Mouse (Mus musculus) intestine, postnatal 0 days (tissue): ENCODE results near the gene Gsto2. TPM values are rescaled to one million over a fixed set of nuclear protein-coding genes. Genes with fewer than 3 reads are reported as not detected.
"Not testable (repeated sequence)": the region's sequence is repeated elsewhere in the genome, so short reads cannot be mapped to it uniquely, and the experiment has no call there.

Source experiments
- ATAC-seq: fragments of 200-750 bp; cut with Nextera tagmentation; 2 replicates; pipeline ENCODE4 v1.8.0; 2017; ENCODE audit warnings: mild to moderate bottlenecking, moderate TSS enrichment, moderate library complexity
- H3K27ac ChIP-seq: fragments of 300-500 bp; sonication (generic); 2 replicates; pipeline ENCODE4 v1.5.1; 2014; ENCODE audit warnings: mild to moderate bottlenecking, low read depth, low read length, moderate library complexity
- H3K27me3 ChIP-seq: fragments of 300-500 bp; sonication (generic); replicated peaks from 2 replicates; pipeline ENCODE4 v1.6.1; 2014; ENCODE audit warnings: low read length, mixed read lengths; ENCODE audit not compliant: control insufficient read depth, insufficient read depth
- H3K36me3 ChIP-seq: fragments of 300-500 bp; sonication (generic); 2 replicates; pipeline ENCODE4 v1.6.1; 2014; ENCODE audit warnings: mild to moderate bottlenecking, moderate library complexity; ENCODE audit not compliant: control insufficient read depth, insufficient read depth
- H3K4me1 ChIP-seq: fragments of 300-500 bp; sonication (generic); replicated peaks from 2 replicates; pipeline ENCODE4 v1.6.1; 2014; ENCODE audit warnings: antibody characterized with exemption, low read length, mixed read lengths; ENCODE audit not compliant: control insufficient read depth, insufficient read depth
- H3K4me2 ChIP-seq: fragments of 300-500 bp; sonication (generic); replicated peaks from 2 replicates; pipeline ENCODE4 v1.6.1; 2014; ENCODE audit warnings: low read depth, mild to moderate bottlenecking, moderate library complexity
- H3K4me3 ChIP-seq: fragments of 300-500 bp; sonication (generic); 2 replicates; pipeline ENCODE4 v1.5.1; 2014; ENCODE audit warnings: low read depth, low read length
- H3K9ac ChIP-seq: fragments of 300-500 bp; sonication (generic); 2 replicates; pipeline ENCODE4 v1.6.1; 2014; ENCODE audit warnings: mild to moderate bottlenecking, low read depth, low read length
- H3K9me3 ChIP-seq: fragments of 300-500 bp; sonication (generic); 2 replicates; pipeline ENCODE4 v1.6.1; 2016; ENCODE audit warnings: mixed run types; ENCODE audit not compliant: control insufficient read depth
- CTCF ChIP-seq: sonication (generic); IDR thresholded peaks from 2 replicates; pipeline ENCODE4 v1.5.1; 2016; ENCODE audit warnings: low read depth, mild to moderate bottlenecking, control low read depth, antibody characterized with exemption, moderate library complexity
- whole genome bisulfite sequencing: fragments of 180-500 bp; shearing (Covaris S2); extraction: QIAGEN DNeasy Blood & Tissue Kit; methylation state at CpG from one replicate; pipeline ENCODE4 v1.1.7; 2014; 5-methylcytosine and 5-hydroxymethylcytosine counted together
- polyA plus RNA-seq: library from polyadenylated mRNA; unstranded; fragments of >200 nt; fragmentation: Nextera tagmentation; extraction: Ambion mirVana; gene quantifications from 2 replicates; pipeline ENCODE4 v1.2.1, GENCODE M21; 2015

The Gsto2 gene
- polyA plus RNA-seq, 1 experiment from 2014 or later: 0.95 TPM

DNA sequence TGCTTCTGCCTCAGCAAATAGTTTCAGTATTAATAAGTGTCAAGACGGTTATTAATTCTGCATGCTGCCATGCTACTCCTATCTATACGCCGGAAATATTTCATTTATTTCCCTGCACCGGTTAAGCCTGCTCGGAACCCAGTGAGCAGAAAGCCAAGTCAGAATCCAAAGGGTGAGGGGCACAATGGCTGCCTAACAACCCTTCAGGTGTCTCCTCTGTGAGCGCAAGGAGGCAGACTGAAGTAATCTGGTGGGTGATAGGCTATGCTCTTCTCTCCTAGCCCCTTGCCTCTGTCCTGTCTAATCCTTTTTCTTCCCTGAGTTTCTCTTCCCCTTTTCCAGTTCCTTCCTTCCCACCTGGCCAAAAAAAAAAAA, 27.8 kb upstream of the Gsto2 start:
- Histone ChIP-seq H3K4me1 (no peaks in the 10 kb centered on the region), H3K9ac (no peak overlapping the region), H3K36me3 (no peaks in the 10 kb centered on the region), H3K9me3 (no peaks in the 10 kb centered on the region), H3K27me3 (0 out of 2 replicates have a peak, but pooled peaks cover 12% of the 10 kb centered on the region), H3K4me2 (peak overlapping the region; percentile 82), H3K4me3 (peak overlapping the region; percentile 42), H3K27ac (no peak overlapping the region)
- no peak for TF ChIP-seq CTCF
- WGBS: 2% methylated on average over 6 of the region's 6 CpGs
- ATAC-seq: no peak

DNA sequence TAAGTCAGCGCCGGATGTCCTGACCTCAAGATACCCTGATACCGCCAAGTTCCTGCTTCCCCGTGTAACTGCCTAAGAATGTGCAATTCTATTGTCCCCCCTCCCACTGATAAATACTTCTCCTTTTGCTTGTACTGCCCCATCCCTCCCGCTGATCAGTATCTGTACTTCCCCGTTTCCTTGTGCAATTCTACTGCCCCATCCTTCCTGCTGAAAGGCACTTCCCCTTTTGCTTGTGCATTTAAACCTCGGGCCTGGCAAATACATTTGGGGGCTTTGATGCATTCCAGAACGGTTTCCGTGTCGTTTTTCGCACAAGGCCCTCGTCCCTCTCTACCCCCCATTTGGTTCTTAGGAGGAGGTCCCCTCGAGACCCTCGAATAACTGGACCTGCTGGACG, 24.1 kb upstream of the Gsto2 start:
- H3K36me3 ChIP-seq, H3K4me2 ChIP-seq, H3K27ac ChIP-seq, H3K9me3 ChIP-seq, H3K4me1 ChIP-seq, ATAC-seq, H3K9ac ChIP-seq, H3K4me3 ChIP-seq: not testable (repeated sequence)
- 0 out of 2 replicates have a peak, but pooled peaks cover 12% of the 10 kb centered on the region for H3K27me3 ChIP-seq
- 81% methylated on average over 13 of the region's 15 CpGs for WGBS

DNA sequence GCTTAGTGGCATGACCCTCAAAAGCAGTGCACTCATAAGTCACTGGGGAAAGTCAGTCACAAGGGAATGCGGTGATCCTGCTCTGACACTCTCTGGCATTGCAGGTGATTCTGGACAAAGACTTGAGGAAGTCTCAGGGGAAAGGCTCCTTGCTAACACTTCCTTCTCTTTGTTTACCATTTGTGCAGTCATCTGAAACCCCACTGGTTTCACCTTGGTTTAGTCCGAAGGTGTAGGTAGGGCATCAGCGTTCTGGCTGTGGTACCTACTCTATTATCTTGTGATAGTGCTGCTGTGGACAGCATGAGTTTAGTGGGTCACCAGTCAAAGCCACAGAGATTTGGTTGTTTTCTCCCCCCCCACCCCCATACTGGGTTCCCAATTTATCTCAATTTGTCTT, 15.6 kb upstream of the Gsto2 start:
- Histone ChIP-seq H3K4me2 (no peak overlapping the region), H3K27me3 (no peaks in the 10 kb centered on the region), H3K27ac (no peak overlapping the region), H3K4me1 (no peaks in the 10 kb centered on the region), H3K9ac (no peak overlapping the region), H3K4me3 (no peak overlapping the region), H3K36me3 (no peaks in the 10 kb centered on the region), H3K9me3 (no peaks in the 10 kb centered on the region)
- TF ChIP-seq CTCF: no peak
- ATAC-seq: no peak
- 88% methylated on average over 3 of the region's 3 CpGs for WGBS

GRCm38 (mm10) chr19:47852131-47852530, 13.2 kb upstream of the Gsto2 start:
- WGBS: 60% methylated on average over 3 of the region's 3 CpGs
- not testable (repeated sequence) for H3K27ac ChIP-seq, H3K4me3 ChIP-seq, H3K4me1 ChIP-seq, H3K9me3 ChIP-seq, H3K36me3 ChIP-seq, H3K9ac ChIP-seq, H3K27me3 ChIP-seq, H3K4me2 ChIP-seq, ATAC-seq

DNA sequence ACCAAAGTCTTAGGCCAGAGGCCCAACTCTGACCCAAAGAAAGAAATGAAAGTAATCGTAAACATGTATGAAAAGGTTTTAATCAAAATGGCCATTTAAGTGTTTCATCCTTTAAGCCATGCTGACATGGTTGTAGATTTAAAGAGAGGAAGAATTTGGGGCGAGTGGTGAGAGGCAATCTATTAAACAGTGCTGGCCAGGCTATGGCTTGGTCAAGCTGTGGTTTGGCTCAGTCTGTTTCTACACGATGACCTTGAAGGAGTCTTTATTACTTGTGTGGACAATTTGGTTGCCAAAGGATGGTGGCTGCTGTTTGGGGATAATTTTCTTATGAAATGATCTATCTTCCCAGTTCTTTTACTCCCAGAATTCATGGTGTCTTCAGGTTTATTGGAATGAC, 12.3 kb upstream of the Gsto2 start:
- 86% methylated on average over 3 of the region's 3 CpGs for WGBS
- ATAC-seq: no peak
- no peaks in the 10 kb centered on the region for H3K27me3 ChIP-seq

DNA sequence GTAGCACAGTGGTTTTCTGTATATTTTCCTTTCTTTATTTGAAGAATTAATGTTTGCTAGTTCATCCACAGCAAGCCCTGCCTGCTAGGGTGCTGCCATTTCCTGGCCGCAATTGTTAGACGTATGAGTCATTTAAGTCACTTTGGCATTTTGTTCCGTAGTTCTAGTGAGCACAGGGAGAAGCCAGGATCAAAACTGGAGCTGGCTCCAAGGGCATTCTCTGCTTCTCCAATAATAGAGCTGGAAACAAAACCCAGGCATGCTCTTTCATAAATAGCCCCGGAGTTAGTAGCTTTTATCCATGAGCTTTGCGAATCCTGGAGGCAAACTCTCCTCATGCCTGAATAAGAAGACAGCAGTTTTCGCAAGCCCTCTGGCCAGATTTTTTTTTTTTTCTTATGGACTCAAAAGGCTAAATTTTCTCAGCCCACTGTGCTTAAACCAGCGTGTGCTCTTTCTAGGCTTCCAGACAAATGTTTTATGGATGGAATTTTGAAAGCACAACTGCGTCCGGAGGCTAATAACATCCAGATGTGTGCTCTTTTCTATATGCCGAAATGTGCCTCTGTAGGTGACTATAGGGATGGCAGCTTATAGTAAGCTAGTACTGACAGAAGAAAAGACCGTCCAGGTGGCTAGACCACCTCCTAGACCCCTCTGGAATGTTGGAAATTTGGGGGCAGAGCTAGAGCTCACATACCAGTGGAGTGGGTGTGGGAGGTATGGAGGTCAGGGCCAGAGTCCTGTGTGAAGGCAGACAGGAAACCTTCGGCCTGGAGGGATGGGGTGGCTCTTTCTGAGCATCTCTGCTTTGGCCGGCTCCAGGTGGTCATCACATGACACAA, 11.2 kb upstream of the Gsto2 start:
- 21% methylated on average over 13 of the region's 13 CpGs for WGBS
- Histone ChIP-seq H3K4me1 (no peaks in the 10 kb centered on the region), H3K9me3 (no peaks in the 10 kb centered on the region), H3K9ac (peak overlapping the region; percentile 85; the same call in 1 of the 2 replicates), H3K27ac (no peak overlapping the region; the same call in 1 of the 2 replicates), H3K27me3 (no peaks in the 10 kb centered on the region), H3K4me2 (peak overlapping the region; percentile 94), H3K4me3 (peak overlapping the region; percentile 66), H3K36me3 (peaks cover 17% of the 10 kb centered on the region)
- ATAC-seq: peak; percentile 44
- peak; percentile 42 for TF ChIP-seq CTCF

More for the DNA sequence above, 12.3 kb upstream of the Gsto2 start:
- H3K4me1 ChIP-seq: no peaks in the 10 kb centered on the region
- no peak overlapping the region for H3K9ac ChIP-seq
- H3K27ac ChIP-seq: no peak overlapping the region
- TF ChIP-seq CTCF: no peak
- no peak overlapping the region for H3K4me3 ChIP-seq
- no peaks in the 10 kb centered on the region for H3K9me3 ChIP-seq
- no peak overlapping the region for H3K4me2 ChIP-seq
- H3K36me3 ChIP-seq: peaks cover 6% of the 10 kb centered on the region
